Mouse (Mus musculus): ENCODE measurements around the gene Dbp. TPM values are rescaled to one million over a fixed set of nuclear protein-coding genes. Genes with fewer than 3 reads are reported as not detected.

Dbp gene
- polyA plus RNA-seq, 1 experiment = 20.0 TPM

DNA sequence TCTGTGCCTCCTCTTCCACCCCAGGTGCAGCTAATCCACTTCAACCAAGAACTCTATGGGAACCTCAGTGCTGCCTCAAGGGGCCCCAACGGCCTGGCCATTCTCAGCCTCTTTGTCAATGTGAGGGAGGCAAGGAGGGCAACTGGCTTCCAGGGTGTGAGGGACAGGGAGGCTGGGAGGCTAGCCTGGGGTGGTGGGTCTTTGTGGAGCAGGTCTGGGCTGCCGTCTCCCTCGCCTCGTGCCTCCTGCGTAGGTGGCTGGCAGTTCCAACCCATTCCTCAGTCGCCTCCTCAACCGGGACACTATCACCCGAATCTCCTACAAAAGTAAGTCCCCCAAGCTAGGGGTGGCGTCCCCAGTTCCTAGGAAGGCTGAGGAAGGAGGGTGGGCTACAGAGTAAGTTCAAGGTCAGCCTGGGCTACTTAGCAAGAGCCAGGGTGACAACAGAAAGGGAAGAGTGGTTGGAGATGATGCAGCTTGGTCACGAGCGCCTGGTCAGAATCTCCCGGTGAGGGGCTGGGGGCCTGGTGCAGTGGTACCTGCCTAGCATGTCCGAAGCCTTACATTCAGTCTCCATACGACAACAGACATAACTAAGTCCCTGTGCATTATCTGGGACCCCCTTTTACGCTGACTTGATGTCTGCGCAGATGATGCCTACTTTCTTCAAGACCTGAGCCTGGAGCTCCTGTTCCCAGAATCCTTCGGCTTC lies 1.9 kb upstream of the Dbp start:
- peaks cover 20% of the 10 kb centered on the region for H3K4me1 ChIP-seq (ENCODE audit: control insufficient read depth, insufficient read depth, insufficient read length)
- peaks cover 11% of the 10 kb centered on the region for H3K27me3 ChIP-seq (ENCODE audit: control insufficient read depth, insufficient read depth, low read length)
- TF ChIP-seq CTCF (IDR thresholded peaks at IDR 0.05; ENCODE audit: extremely low read depth, insufficient read depth, insufficient read length, insufficient replicate concordance) (no peak), POLR2A (IDR thresholded peaks at IDR 0.05; ENCODE audit: low read depth, low read length) (no peak)
- WGBS = 90% methylated on average over 17 of the region's 17 CpGs
- no peak for DNase-seq (ENCODE audit: low read depth in 1 of 2, low spot score in 2 of 2)
- H3K4me3 ChIP-seq (ENCODE audit: extremely low read depth, insufficient read depth, insufficient read length) = no peak overlapping the region
- H3K27ac ChIP-seq (ENCODE audit: insufficient read depth, low read length) = no peak overlapping the region
- no peaks in the 10 kb centered on the region for H3K36me3 ChIP-seq (ENCODE audit: control insufficient read depth, insufficient read depth, low read length)

DNA sequence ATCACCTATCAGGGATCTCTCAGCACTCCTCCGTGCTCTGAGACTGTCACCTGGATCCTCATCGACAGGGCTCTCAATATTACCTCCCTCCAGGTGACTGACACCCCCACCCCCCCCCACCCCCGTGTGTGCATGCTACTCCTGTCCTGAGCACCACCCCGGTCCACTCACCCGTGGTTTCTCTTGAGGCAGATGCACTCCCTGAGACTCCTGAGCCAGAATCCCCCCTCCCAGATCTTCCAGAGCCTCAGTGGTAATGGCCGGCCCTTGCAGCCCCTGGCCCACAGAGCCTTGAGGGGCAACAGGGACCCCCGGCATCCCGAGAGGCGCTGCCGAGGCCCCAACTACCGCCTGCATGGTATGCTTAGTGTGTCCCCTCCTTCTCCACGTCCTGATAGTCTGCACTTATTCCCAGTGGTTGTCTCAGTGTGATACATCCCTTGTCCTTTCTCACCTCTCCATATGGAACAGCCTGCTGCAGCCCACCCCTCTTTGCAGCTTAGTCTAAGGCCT lies 1.3 kb upstream of the Dbp start:
- Histone ChIP-seq H3K4me1 (ENCODE audit: control insufficient read depth, insufficient read depth, insufficient read length) (peaks cover 26% of the 10 kb centered on the region), H3K27me3 (ENCODE audit: control insufficient read depth, insufficient read depth, low read length) (peaks cover 11% of the 10 kb centered on the region), H3K27ac (ENCODE audit: insufficient read depth, low read length) (peak overlapping the region; percentile 83), H3K4me3 (ENCODE audit: extremely low read depth, insufficient read depth, insufficient read length) (0 out of 2 replicates have a peak overlapping the region, but pooled peaks have one; percentile 57), H3K36me3 (ENCODE audit: control insufficient read depth, insufficient read depth, low read length) (no peaks in the 10 kb centered on the region)
- TF ChIP-seq POLR2A (IDR thresholded peaks at IDR 0.05; ENCODE audit: low read depth, low read length) = no peak
- DNase-seq (ENCODE audit: low read depth in 1 of 2, low spot score in 2 of 2) = no peak
- WGBS = 55% methylated on average over 12 of the region's 12 CpGs

DNA sequence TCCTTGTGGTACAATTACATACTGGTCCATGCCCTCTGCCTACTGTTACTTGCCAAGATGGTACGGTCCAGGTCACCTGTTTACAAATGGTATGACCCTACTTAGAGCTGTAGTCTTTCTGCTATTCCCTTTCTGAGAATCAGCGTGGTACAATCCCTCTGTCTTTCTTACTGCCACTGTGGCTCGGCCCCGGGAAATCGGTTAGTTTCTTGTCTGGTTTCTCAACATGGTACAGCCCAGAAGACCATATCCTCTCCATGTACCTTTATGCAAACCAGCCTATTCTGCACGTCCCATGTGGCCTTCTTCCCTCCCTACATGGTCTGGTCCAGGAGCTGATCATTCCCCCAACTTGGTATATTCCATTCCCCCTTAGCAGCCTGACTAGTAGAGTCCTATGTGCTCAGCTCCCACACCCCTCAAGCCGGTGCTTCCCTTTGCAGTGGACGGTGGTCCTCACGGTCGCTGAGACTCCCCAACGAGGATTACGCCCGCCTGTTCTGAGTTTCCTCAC lies 785 bp upstream of the Dbp start:
- no peak for DNase-seq (ENCODE audit: low read depth in 1 of 2, low spot score in 2 of 2)
- no peak; the same call in 1 of the 2 replicates for TF ChIP-seq POLR2A (IDR thresholded peaks at IDR 0.05; ENCODE audit: low read depth, low read length)
- TF ChIP-seq CTCF (IDR thresholded peaks at IDR 0.05; ENCODE audit: extremely low read depth, insufficient read depth, insufficient read length, insufficient replicate concordance) = no peak
- Histone ChIP-seq H3K4me1 (ENCODE audit: control insufficient read depth, insufficient read depth, insufficient read length) (peaks cover 31% of the 10 kb centered on the region), H3K36me3 (ENCODE audit: control insufficient read depth, insufficient read depth, low read length) (no peaks in the 10 kb centered on the region), H3K4me3 (ENCODE audit: extremely low read depth, insufficient read depth, insufficient read length) (peak overlapping the region; percentile 57), H3K27ac (ENCODE audit: insufficient read depth, low read length) (peak overlapping the region; percentile 83), H3K27me3 (ENCODE audit: control insufficient read depth, insufficient read depth, low read length) (peaks cover 11% of the 10 kb centered on the region)
- under 1% methylated on average over 13 of the region's 13 CpGs for WGBS

DNA sequence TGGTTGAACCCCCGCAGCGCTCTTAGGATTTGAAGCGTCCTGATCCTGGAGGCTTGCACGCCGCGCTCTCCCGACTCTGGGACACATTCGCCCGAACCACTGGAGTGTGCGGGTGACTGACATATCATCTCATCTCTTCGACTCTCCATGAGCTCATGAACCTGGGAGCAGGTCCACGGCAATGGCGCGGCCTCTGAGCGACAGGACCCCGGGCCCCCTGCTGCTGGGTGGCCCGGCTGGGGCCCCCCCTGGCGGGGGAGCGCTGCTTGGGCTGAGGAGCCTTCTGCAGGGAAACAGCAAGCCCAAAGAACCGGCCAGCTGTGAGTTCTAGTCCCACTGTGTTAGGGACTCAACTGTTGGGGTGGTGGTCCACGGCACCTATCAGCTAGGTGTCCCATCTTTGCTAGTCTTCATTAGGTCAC lies 566 bp downstream of the Dbp start:
- under 1% methylated on average over 21 of the region's 21 CpGs for WGBS
- peak overlapping the region; percentile 84 for H3K27ac ChIP-seq (ENCODE audit: insufficient read depth, low read length)
- DNase-seq (ENCODE audit: low read depth in 1 of 2, low spot score in 2 of 2) = no peak
- peaks cover 25% of the 10 kb centered on the region for H3K4me1 ChIP-seq (ENCODE audit: control insufficient read depth, insufficient read depth, insufficient read length)
- 0 out of 2 replicates have a peak, but pooled peaks cover under 1% of the 10 kb centered on the region for H3K27me3 ChIP-seq (ENCODE audit: control insufficient read depth, insufficient read depth, low read length)
- H3K36me3 ChIP-seq (ENCODE audit: control insufficient read depth, insufficient read depth, low read length) = peaks cover 3% of the 10 kb centered on the region
- TF ChIP-seq POLR2A (IDR thresholded peaks at IDR 0.05; ENCODE audit: low read depth, low read length) (no peak), CTCF (IDR thresholded peaks at IDR 0.05; ENCODE audit: extremely low read depth, insufficient read depth, insufficient read length, insufficient replicate concordance) (no peak)
- H3K4me3 ChIP-seq (ENCODE audit: extremely low read depth, insufficient read depth, insufficient read length) = peak overlapping the region; percentile 71

DNA sequence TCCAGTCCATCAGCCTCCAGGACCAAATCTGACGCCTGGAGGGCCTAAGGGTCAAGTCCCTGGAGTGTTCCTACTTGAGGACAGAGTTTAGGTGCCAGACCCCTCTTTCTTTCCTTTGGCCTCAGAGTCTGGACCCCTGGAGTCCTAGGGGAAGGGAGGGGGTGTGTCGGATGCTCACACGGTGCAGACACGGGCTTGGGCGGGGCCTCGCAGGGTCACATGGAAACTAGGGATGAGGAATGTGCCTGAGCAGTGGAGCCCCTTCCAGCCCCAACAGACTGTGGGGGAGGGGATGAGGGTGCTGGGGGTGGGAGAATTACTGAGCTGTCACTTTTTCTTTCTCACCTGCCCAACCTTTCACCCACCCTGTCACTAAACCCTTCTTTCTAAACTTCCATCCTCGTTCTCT lies 989 bp downstream of the Dbp start:
- Histone ChIP-seq H3K4me1 (ENCODE audit: control insufficient read depth, insufficient read depth, insufficient read length) (peaks cover 23% of the 10 kb centered on the region), H3K27me3 (ENCODE audit: control insufficient read depth, insufficient read depth, low read length) (no peaks in the 10 kb centered on the region), H3K27ac (ENCODE audit: insufficient read depth, low read length) (peak overlapping the region; percentile 84), H3K36me3 (ENCODE audit: control insufficient read depth, insufficient read depth, low read length) (peaks cover 6% of the 10 kb centered on the region), H3K4me3 (ENCODE audit: extremely low read depth, insufficient read depth, insufficient read length) (peak overlapping the region; percentile 71)
- no peak for DNase-seq (ENCODE audit: low read depth in 1 of 2, low spot score in 2 of 2)
- WGBS = under 1% methylated on average over 7 of the region's 7 CpGs
- TF ChIP-seq CTCF (IDR thresholded peaks at IDR 0.05; ENCODE audit: extremely low read depth, insufficient read depth, insufficient read length, insufficient replicate concordance) (no peak), POLR2A (IDR thresholded peaks at IDR 0.05; ENCODE audit: low read depth, low read length) (no peak)

DNA sequence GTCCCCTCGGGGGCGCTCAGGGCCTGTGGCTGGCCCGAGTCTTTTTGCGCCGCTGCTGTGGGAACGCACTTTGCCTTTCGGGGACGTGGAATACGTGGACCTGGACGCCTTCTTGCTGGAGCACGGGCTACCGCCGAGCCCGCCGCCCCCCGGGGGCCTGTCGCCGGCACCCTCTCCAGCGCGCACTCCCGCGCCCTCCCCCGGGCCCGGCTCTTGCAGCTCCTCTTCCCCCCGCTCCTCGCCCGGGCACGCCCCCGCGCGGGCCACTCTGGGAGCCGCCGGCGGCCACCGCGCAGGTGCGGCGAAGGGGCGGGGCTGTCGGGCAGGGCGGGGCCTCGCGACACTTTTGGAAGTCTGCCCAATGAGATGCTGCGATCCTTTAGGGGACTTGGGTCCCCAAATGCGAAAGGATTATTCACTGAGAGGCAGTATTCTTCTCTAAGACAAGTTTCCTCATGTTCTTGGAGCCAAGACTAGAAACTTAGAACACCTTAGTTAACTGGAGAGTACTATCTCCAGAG lies 1.9 kb downstream of the Dbp start:
- peak; percentile 63 to 89 for DNase-seq (ENCODE audit: low read depth in 1 of 2, low spot score in 2 of 2)
- Histone ChIP-seq H3K4me3 (ENCODE audit: extremely low read depth, insufficient read depth, insufficient read length) (peak overlapping the region; percentile 71), H3K4me1 (ENCODE audit: control insufficient read depth, insufficient read depth, insufficient read length) (peaks cover 23% of the 10 kb centered on the region), H3K27me3 (ENCODE audit: control insufficient read depth, insufficient read depth, low read length) (no peaks in the 10 kb centered on the region), H3K27ac (ENCODE audit: insufficient read depth, low read length) (peak overlapping the region; percentile 84), H3K36me3 (ENCODE audit: control insufficient read depth, insufficient read depth, low read length) (peaks cover 13% of the 10 kb centered on the region)
- TF ChIP-seq POLR2A (IDR thresholded peaks at IDR 0.05; ENCODE audit: low read depth, low read length) = peak; percentile 44
- TF ChIP-seq CTCF (IDR thresholded peaks at IDR 0.05; ENCODE audit: extremely low read depth, insufficient read depth, insufficient read length, insufficient replicate concordance) = no peak
- WGBS = under 1% methylated on average over 31 of the region's 45 CpGs
